Mouse (Mus musculus) brain, embryonic 14.5 days (tissue): ENCODE results near the gene Mmadhc.

Experiments
- CTCF ChIP-seq: fragments of 200-500 bp; IDR thresholded peaks from 2 replicates; pipeline ENCODE4 v1.5.1; 2012; ENCODE audit warnings: inconsistent platforms, mild to moderate bottlenecking, moderate library complexity, borderline replicate concordance; ENCODE audit not compliant: insufficient read depth, insufficient read length; ENCODE audit errors: extremely low read depth
- POLR2A ChIP-seq: fragments of 200-500 bp; IDR thresholded peaks from 2 replicates; pipeline ENCODE4 v1.6.1; 2012; ENCODE audit warnings: mild to moderate bottlenecking, inconsistent platforms, borderline replicate concordance; ENCODE audit not compliant: poor library complexity, insufficient read depth, insufficient read length, severe bottlenecking; ENCODE audit errors: extremely low read depth

DNA sequence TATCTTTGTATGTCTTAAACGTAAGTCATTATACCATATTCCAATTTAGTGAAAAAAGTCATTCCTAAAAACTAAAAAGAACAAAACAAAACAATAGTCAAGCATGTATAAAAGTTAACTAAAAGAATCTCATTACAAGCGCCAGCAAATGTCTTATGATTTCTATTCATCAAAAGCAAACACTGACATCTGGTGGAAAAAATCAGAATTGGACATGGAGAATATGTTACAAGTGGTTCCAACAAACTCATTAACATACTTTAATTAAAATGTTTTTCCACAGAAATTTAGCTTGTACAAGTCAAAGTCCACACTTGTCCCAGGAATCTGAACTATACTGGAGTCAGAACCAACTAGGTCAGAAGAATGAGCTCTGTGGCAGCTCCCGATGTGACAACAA is 11.8 kb downstream of the Mmadhc start:
- TF ChIP-seq CTCF (no peak), POLR2A (no peak)
